Mouse (Mus musculus) forelimb bud, embryonic 11.5 days (tissue): ENCODE measurements around the gene Fmo5.

Experiments used
- DNase-seq: peaks from one replicate; pipeline ENCODE4 v3.0.0-alpha.2; 2012; ENCODE audit warnings: low read depth, low spot score

Fmo5 gene

GRCm38 (mm10) chr3:97631258-97631860 is 2.8 kb downstream of the Fmo5 start:
- DNase-seq, result no peak

DNA sequence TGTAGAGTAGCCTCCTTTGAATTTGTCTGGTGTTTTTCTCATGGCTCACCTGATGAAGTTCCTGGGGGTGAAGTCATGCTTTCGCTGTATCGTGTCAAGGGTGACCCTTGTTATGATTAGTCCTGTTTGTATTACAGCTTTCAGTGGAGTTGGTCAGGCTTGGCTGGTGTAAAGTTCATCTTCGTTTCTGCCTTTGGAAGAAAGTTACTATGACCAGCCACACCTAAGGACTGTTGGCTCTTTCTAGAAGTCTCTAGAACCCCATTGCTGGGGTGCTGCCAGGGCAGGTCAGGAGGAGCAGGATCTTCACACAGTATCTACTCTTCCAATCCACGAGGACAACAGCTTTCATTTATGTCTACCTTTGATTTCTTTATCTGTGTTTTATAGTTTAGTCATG is 4.9 kb downstream of the Fmo5 start:
- DNase-seq, result no peak

DNA sequence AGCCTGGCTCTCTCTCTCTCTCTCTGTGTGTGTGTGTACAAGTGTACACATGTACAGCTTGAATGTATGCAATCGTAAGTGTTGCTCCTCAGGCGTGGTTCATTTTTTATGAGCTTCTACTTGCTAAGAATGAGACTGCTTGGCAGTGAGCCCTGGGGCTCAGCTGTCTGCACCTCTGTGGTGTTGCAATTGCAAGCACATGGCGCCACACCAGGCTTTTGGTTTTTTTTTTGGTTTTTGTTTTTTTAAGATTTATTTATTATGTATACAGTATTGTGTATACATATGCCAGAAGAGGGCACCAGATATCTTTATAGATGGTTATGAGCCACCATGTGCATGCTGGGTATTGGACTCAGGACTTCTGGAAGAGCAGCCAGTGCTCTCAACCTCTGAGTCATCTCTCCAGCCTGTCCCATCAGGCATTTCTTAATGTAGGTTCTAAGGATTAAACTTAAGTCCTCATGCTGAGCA is 5.7 kb downstream of the Fmo5 start:
- no peak for DNase-seq

DNA sequence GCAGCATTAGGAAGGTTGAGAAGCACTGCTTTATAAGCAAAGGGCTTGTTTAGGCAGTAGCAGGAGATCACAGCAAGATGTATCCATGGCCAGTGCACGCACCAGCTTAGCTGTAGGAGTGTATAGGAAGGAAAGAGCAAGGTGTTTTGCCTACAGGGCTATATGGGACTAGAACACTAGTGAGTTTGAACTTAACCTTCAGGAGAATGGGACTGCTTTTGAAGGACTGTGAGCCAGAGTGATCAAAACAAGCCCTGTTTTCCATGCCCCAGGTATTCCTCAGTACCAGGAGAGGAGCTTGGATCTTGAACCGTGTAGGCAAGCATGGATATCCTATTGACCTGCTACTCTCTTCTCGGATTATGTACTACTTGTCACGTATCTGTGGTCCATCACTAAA is 12.8 kb downstream of the Fmo5 start:
- DNase-seq, result no peak

DNA sequence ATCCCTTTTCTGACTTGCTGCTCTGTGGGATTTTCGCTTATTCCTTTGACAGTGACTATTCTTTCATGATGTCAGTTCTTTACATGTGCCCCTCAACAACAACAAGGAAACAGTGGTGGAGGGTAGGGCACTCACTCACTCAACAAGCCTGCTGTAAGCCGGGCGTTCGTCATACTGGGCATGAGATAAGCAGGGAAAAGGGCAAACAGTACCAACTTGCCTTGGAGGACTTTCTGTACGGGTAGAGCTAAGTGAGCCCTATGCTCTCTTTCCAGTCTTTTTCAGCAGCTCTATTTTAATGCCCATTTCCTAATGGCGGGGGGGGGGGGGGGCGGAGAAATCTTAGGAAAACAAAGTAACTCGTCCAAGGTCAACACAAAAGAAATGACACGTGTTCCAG is 13.4 kb downstream of the Fmo5 start:
- DNase-seq, result no peak

- DNase-seq, result no peak
Measured at GRCm38 (mm10) chr3:97648518-97648917, 19.9 kb downstream of the Fmo5 start.

DNA sequence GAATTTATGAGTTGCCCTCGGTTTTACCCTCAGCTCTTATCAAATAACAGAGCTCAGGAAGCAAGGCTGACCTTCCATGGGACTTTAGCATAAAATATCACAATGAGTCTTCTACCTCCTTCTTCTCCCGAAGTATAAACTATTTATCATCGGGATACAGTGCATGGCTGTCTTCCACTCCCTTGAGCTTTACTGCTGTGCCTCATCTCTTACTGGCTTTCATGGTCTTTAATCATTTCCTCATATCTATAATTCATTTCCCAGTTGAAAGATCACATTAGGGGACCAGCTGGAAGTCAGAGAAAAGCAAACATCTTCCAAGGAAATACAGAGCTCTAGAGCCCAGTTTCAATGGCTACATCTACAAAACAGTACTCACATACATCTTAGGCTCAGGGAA is 20.4 kb downstream of the Fmo5 start:
- DNase-seq, result no peak

DNA sequence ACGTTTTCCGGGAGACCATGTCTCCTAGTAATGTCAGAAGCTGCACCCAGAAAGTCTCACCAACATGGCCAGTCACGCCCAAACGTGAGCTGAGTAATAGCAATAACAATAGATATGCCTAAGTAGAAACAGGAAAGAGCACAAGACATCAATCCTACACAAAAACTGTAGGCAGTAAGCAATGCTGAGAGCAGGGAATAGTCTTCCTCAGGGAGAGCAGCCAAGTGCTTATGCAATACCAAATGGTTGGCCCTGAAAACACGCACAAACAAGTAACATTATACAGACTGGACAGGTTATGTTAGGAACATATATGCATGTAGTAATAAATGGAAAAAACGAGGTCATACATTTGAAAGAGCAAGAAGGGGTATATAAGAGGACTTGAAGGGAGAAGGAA is 20.9 kb downstream of the Fmo5 start:
- no peak for DNase-seq

GRCm38 (mm10) chr3:97651604-97652003 is 23.0 kb downstream of the Fmo5 start:
- DNase-seq, result no peak

DNA sequence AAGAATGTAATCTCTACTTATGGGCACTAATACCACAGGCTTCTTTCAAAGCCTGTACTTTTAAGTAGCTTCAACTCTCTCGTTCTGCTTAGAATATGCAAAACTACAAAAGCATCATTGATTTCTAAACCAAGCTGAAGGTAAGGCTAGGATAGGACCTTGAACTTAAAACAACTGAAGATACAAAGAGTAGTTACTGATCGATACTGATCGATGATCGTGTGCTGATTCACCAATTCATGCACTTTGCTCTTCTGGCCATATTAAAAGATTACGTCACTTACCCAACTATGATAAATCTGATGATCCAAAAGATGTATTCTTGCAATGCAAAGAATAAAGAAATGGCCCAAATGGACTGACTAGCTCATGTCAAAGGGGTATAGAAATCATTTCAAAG is 25.2 kb downstream of the Fmo5 start:
- no peak for DNase-seq

DNA sequence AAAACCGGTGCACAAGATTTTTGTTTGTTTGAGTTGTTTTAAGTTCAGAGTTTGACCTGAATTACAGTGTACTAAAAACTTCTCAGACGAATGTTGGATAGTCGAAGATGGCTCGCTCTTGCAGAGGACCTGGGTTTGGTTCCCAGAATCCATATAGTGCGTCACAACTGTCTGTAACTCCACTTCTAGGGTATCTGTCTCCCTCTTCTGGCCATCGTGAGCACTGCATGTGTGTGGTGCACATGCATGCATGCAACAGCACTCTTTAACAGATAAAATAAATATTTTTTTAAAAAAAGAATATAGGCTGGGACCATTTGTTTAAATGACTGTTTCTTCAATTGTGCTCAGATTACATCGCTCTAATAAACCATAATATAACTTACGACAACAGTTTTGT is 26.3 kb downstream of the Fmo5 start:
- no peak for DNase-seq

- DNase-seq, result peak; percentile 94
Measured at GRCm38 (mm10) chr3:97657655-97658411, 29.2 kb downstream of the Fmo5 start, which contains the start of gene Prkab2. Gene Prkab2 (plus strand): TSS chr3:97658193.

GRCm38 (mm10) chr3:97658426-97659193 is 30.0 kb downstream of the Fmo5 start:
- peak; percentile 20 for DNase-seq

GRCm38 (mm10) chr3:97659746-97660145 is 31.1 kb downstream of the Fmo5 start:
- DNase-seq, result no peak

GRCm38 (mm10) chr3:97661206-97661605 is 32.6 kb downstream of the Fmo5 start:
- DNase-seq, result no peak

DNA sequence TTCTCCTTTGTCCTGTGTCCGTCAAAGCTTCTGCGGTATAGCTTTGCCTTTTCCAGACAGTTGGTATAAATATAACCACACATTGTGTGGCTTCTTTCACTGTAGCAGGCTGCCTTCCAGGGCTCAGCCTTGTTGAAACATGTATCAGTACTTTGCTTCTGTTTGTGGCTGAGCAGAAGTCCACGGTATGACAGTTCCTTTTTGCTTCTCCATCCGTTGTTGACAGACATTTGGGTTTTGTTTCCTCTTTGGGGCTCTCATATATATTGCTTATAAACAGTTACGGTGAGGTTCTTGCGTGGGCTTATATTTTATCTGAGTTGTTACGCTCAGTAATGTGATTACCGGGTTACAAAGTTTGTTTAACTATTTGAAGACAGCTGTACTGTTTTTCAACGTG is 36.9 kb downstream of the Fmo5 start:
- no peak for DNase-seq

GRCm38 (mm10) chr3:97666154-97666553 is 37.5 kb downstream of the Fmo5 start:
- no peak for DNase-seq

GRCm38 (mm10) chr3:97667093-97667675 is 38.6 kb downstream of the Fmo5 start:
- no peak for DNase-seq

GRCm38 (mm10) chr3:97674644-97675110 is 46.1 kb downstream of the Fmo5 start, which contains the start of gene Gm17651:
Gene Gm17651 (minus strand): TSS chr3:97674694.
- no peak for DNase-seq

- no peak for DNase-seq
Measured at GRCm38 (mm10) chr3:97676126-97676525, 47.5 kb downstream of the Fmo5 start.

DNA sequence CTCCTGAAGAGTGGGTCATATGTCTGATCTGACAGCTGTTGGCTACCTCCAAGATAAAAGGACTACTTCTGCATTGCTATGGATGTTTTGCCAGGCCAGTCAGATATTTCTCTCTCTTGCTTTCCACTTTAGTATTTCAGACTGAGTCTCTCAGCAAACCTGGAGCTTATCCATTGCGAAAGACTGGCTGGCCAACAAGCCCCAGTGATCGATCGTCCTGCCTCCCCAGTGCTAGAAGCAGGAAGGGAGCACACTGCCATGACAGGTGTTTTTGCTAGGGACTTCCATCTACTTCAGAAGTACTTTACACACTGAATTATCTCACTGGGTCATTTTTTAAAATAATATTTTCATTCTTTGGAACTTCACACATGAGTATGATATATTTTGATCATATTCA is 49.8 kb downstream of the Fmo5 start:
- DNase-seq, result no peak
